Mouse (Mus musculus) stomach, postnatal 0 days (tissue): ENCODE results near the gene Parpbp. TPM values are rescaled to one million over a fixed set of nuclear protein-coding genes. Genes with fewer than 3 reads are reported as not detected.

Experiments used
- ATAC-seq: fragments of 200-750 bp; cut with Nextera tagmentation; 2 replicates; pipeline ENCODE4 v1.8.0; 2017; ENCODE audit not compliant: low FRiP score, low TSS enrichment
- DNase-seq: peaks from one replicate; pipeline ENCODE4 v3.0.0-alpha.2; 2016; ENCODE audit warnings: low spot score
- H3K27ac ChIP-seq: fragments of 300-500 bp; sonication (generic); replicated peaks from 2 replicates; pipeline ENCODE4 v1.5.1; 2014; ENCODE audit warnings: mild to moderate bottlenecking, control low read depth
- H3K27me3 ChIP-seq: fragments of 300-500 bp; sonication (generic); 2 replicates; pipeline ENCODE4 v1.6.1; 2014; ENCODE audit warnings: low read length; ENCODE audit not compliant: control insufficient read depth, insufficient read depth
- H3K36me3 ChIP-seq: fragments of 300-500 bp; sonication (generic); 2 replicates; pipeline ENCODE4 v1.6.1; 2014; ENCODE audit warnings: low read length, mixed read lengths; ENCODE audit not compliant: control insufficient read depth, insufficient read depth
- H3K4me1 ChIP-seq: fragments of 300-500 bp; sonication (generic); replicated peaks from 2 replicates; pipeline ENCODE4 v1.6.1; 2014; ENCODE audit warnings: antibody characterized with exemption; ENCODE audit not compliant: control insufficient read depth, insufficient read depth
- H3K4me2 ChIP-seq: fragments of 300-500 bp; sonication (generic); replicated peaks from 2 replicates; pipeline ENCODE4 v1.6.1; 2014; ENCODE audit warnings: low read depth, mild to moderate bottlenecking, control low read depth, moderate library complexity
- H3K4me3 ChIP-seq: fragments of 300-500 bp; sonication (generic); 2 replicates; pipeline ENCODE4 v1.5.1; 2014; ENCODE audit warnings: low read depth, low read length, control low read depth
- H3K9ac ChIP-seq: fragments of 300-500 bp; sonication (generic); 2 replicates; pipeline ENCODE4 v1.6.1; 2014; ENCODE audit warnings: mild to moderate bottlenecking, low read length, control low read depth, mixed read lengths
- H3K9me3 ChIP-seq: fragments of 300-500 bp; sonication (generic); 2 replicates; pipeline ENCODE4 v1.6.1; 2016; ENCODE audit warnings: low read length; ENCODE audit not compliant: control insufficient read depth
- CTCF ChIP-seq: IDR thresholded peaks from 2 replicates; pipeline ENCODE4 v1.5.1; 2016; ENCODE audit warnings: antibody characterized with exemption, low read depth, mild to moderate bottlenecking, moderate library complexity
- EP300 ChIP-seq: optimal IDR thresholded peaks from 2 replicates; pipeline ENCODE3; 2016; ENCODE audit warnings: antibody characterized with exemption
- whole genome bisulfite sequencing: fragments of 180-500 bp; shearing (Covaris S2); extraction: QIAGEN DNeasy Blood & Tissue Kit; methylation state at CpG from one replicate; pipeline ENCODE4 v1.1.7; 2014; 5-methylcytosine and 5-hydroxymethylcytosine counted together
- polyA plus RNA-seq: library from polyadenylated mRNA; unstranded; fragments of >200 nt; fragmentation: Nextera tagmentation; extraction: Ambion mirVana; gene quantifications from 2 replicates; pipeline ENCODE4 v1.2.1, GENCODE M21; 2015

Gene Parpbp
- polyA plus RNA-seq, 1 experiment from 2014 or later, result 2.5 TPM

DNA sequence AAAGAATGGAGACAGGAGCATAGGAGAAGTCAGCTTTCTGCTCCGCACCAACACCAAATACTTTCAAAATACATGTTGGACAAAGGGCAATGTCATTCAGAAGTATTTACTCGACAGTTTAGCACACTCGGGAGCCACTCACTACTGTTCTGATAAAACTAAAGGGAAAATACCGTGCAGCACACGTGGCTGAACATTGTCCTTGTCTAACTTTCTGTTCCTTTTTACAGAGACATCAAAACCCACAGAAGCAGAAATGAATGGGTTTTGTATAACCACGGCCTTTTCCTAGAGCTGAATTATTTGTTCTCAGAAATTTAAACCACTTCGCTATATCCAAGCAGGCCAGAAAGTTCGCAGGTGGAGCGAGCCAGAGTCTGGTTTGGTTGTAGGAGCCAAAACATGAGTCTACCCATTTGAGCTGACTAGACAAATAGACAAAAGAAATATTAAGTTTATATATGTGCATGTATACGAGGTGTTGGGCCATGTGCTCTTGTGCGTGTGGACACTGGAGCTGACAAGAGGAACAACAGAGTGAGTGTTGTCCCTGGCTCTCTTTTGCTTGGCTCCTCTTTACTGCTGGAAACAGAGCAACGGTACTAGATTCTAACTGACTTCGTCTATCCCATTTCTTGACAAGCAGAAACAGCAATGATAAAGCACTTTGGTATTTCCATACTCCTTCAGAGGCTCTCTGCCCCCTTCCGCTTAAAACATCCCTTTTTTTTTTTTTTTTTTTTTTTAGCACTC is 92.3 kb downstream of the Parpbp start:
- DNase-seq (no peak), ATAC-seq (no peak; the same call in 1 of the 2 replicates)
- no peak overlapping the region for H3K4me3 ChIP-seq
- no peak for TF ChIP-seq CTCF
- TF ChIP-seq EP300, result no peak
- H3K36me3 ChIP-seq, result no peaks in the 10 kb centered on the region
- H3K4me1 ChIP-seq, result 0 out of 2 replicates have a peak, but pooled peaks cover 2% of the 10 kb centered on the region
- H3K27ac ChIP-seq, result no peak overlapping the region
- no peak overlapping the region for H3K4me2 ChIP-seq
- H3K27me3 ChIP-seq, result no peaks in the 10 kb centered on the region
- no peak overlapping the region for H3K9ac ChIP-seq
- H3K9me3 ChIP-seq, result no peaks in the 10 kb centered on the region
- WGBS, result 49% methylated on average over 14 of the region's 14 CpGs

GRCm38 (mm10) chr10:88046098-88046771 is 100.5 kb downstream of the Parpbp start:
- Histone ChIP-seq H3K36me3 (no peaks in the 10 kb centered on the region), H3K27ac (no peak overlapping the region), H3K9me3 (no peaks in the 10 kb centered on the region), H3K27me3 (no peaks in the 10 kb centered on the region), H3K9ac (no peak overlapping the region), H3K4me1 (no peaks in the 10 kb centered on the region), H3K4me3 (no peak overlapping the region), H3K4me2 (no peak overlapping the region)
- ATAC-seq (no peak), DNase-seq (no peak)
- 43% methylated on average over 11 of the region's 11 CpGs for WGBS
- TF ChIP-seq CTCF, result no peak
- no peak for TF ChIP-seq EP300

DNA sequence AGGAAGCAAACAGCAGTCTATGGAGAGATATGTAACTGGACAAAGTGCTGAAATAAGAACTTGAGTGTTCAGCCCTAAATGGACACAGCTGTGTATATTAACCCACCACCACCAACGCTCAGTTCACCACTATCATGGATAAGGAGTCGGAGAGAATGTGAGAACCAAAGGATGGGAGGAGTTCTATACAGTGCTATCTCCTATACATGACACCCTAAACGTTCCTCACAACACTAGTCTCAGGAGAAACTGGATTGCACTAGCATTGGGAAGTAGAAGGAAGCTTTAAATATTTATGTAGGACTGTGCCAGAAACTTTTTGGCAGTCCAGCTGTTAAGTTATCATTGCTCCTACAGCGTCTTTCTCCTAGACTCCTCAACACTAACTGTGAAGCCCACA is 102.4 kb downstream of the Parpbp start:
- Histone ChIP-seq H3K4me2 (no peak overlapping the region), H3K27me3 (no peaks in the 10 kb centered on the region), H3K36me3 (no peaks in the 10 kb centered on the region), H3K4me3 (no peak overlapping the region), H3K9me3 (no peaks in the 10 kb centered on the region), H3K9ac (no peak overlapping the region), H3K4me1 (no peaks in the 10 kb centered on the region), H3K27ac (no peak overlapping the region)
- DNase-seq, result no peak
- ATAC-seq, result no peak
- 46% methylated on average over 4 of the region's 4 CpGs for WGBS
- no peak for TF ChIP-seq CTCF
- no peak for TF ChIP-seq EP300

Other genes with a start within 250 kb of the Parpbp start
- gene Pmch, start 55.9 kb downstream of the Parpbp start, polyA plus RNA-seq, result not detected in 2 replicates
- gene Nup37, start 51 bp upstream of the Parpbp start, polyA plus RNA-seq, result 32.0 and 37.4 TPM in 2 replicates
- 69.4 and 70.0 TPM in 2 replicates for gene Washc3, start 54.2 kb upstream of the Parpbp start, polyA plus RNA-seq
- 2.4 and 2.8 TPM in 2 replicates for gene Dram1, start 232.1 kb upstream of the Parpbp start, polyA plus RNA-seq
- gene Gnptab, start 232.2 kb upstream of the Parpbp start, polyA plus RNA-seq, result 4.4 and 4.8 TPM in 2 replicates